Mouse (Mus musculus): Measurements from ENCODE around the gene Ablim1.

DNA sequence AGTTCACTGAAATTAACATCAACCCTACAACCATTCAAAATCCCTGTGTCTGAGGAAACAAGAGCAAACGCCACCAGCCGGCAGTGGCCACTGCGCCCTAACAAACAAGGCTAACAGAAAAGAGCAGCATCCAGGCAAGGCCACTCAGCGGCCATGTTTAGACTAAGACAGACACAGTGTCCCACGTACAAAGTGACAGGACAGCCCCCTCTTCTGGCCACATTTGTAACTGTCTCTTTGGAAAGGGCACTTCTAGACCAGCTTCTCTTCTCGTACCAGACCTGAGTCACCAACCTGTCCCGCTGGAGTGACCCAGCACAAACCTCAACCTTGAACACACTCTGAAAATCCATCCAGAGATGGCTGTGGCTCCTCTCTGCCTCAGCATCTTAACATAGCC is 178.5 kb downstream of the Ablim1 start:
- TF ChIP-seq CTCF (IDR thresholded peaks at IDR 0.05; ENCODE audit: low read depth) (peak; percentile 62), EP300 (IDR thresholded peaks at IDR 0.05; ENCODE audit: low read depth) (no peak)
